Mouse (Mus musculus) cortical plate, adult 2 months (tissue): ENCODE data around the gene Nom1.

Source experiments
- CTCF ChIP-seq: fragments of 200-500 bp; IDR thresholded peaks from 2 replicates; pipeline ENCODE4 v1.5.1; 2011; ENCODE audit warnings: mild to moderate bottlenecking, control low read depth, low read length; ENCODE audit not compliant: insufficient read depth; ENCODE audit errors: extremely low read depth
- POLR2A ChIP-seq: fragments of 200-500 bp; IDR thresholded peaks from 2 replicates; pipeline ENCODE4 v1.6.1; 2011; ENCODE audit warnings: mild to moderate bottlenecking, low read length, control low read depth; ENCODE audit not compliant: insufficient read depth; ENCODE audit errors: extremely low read depth

GRCm38 (mm10) chr5:29471855-29472665 lies 37.6 kb downstream of the Nom1 start:
- TF ChIP-seq CTCF (no peak), POLR2A (no peak)
